Mouse (Mus musculus) myocyte (in vitro differentiated cells): Measurements from ENCODE around the gene St6galnac3.

ENCODE experiments used
- POLR2A ChIP-seq: IDR thresholded peaks from one replicate; pipeline ENCODE4 v1.6.1; 2011; ENCODE audit warnings: low read depth, mild to moderate bottlenecking, control low read depth, moderate library complexity; ENCODE audit not compliant: insufficient read length
- TCF3 ChIP-seq: IDR thresholded peaks from one replicate; pipeline ENCODE4 v1.6.1; 2011; ENCODE audit warnings: low read depth, control low read depth; ENCODE audit not compliant: insufficient read length

- no peak for TF ChIP-seq TCF3
- TF ChIP-seq POLR2A = no peak
Observed at GRCm38 (mm10) chr3:153568815-153569214, 156.2 kb downstream of the St6galnac3 start.
